Mouse (Mus musculus) MEL (cell line): ENCODE measurements around the gene Stag1. TPM values are rescaled to one million over a fixed set of nuclear protein-coding genes. Genes with fewer than 3 reads are reported as not detected.

Experiments
- DNase-seq: peaks from one replicate; pipeline ENCODE4 v3.0.0; 2011; ENCODE audit warnings: low read depth, low spot score
- H3K27ac ChIP-seq: 2 replicates; pipeline ENCODE4 v1.5.1; 2012; ENCODE audit warnings: low read depth, mild to moderate bottlenecking, control low read depth, low read length, moderate library complexity; ENCODE audit not compliant: control insufficient read depth
- H3K27me3 ChIP-seq, 2 experiments: fragments of 150-350 bp in 1 of 2; sonication (generic) in 1 of 2; 2 replicates each; pipeline ENCODE4 v1.6.1; 2012; ENCODE audit warnings: low read length in 2 of 2, mild to moderate bottlenecking in 2 of 2, improper control_type of control experiment in 1 of 2, moderate library complexity in 1 of 2; ENCODE audit not compliant: insufficient read depth in 2 of 2, control insufficient read depth in 1 of 2
- H3K36me3 ChIP-seq, 2 experiments: 2 replicates each; pipeline ENCODE4 v1.6.1; 2012 to 2014; ENCODE audit warnings: low read length in 2 of 2, improper control_type of control experiment in 1 of 2, inconsistent platforms in 1 of 2, mild to moderate bottlenecking in 1 of 2; ENCODE audit not compliant: insufficient read depth in 2 of 2, control insufficient read depth in 1 of 2
- H3K4me1 ChIP-seq, 2 experiments: fragments of 150-350 bp in 1 of 2; sonication (generic) in 1 of 2; 2 replicates each; pipeline ENCODE4 v1.6.1; 2012; ENCODE audit warnings: low read length in 2 of 2, improper control_type of control experiment in 1 of 2, mild to moderate bottlenecking in 1 of 2; ENCODE audit not compliant: insufficient read depth in 2 of 2, control insufficient read depth in 1 of 2
- H3K4me3 ChIP-seq, 2 experiments: fragments of 150-350 bp in 1 of 2; sonication (generic) in 1 of 2; 2 replicates each; pipeline ENCODE4 v1.5.1; 2012; ENCODE audit warnings: low read depth in 2 of 2, low read length in 2 of 2, mild to moderate bottlenecking in 2 of 2, moderate library complexity in 2 of 2, control low read depth in 1 of 2, improper control_type of control experiment in 1 of 2; ENCODE audit not compliant: control insufficient read depth in 1 of 2, insufficient read depth in 1 of 2
- H3K79me2 ChIP-seq: 2 replicates; pipeline ENCODE4 v1.6.1; 2012; ENCODE audit warnings: mild to moderate bottlenecking, low read length, moderate library complexity; ENCODE audit not compliant: control insufficient read depth, poor library complexity, insufficient read depth
- H3K9ac ChIP-seq: 2 replicates; pipeline ENCODE4 v1.6.1; 2012; ENCODE audit warnings: low read depth, mild to moderate bottlenecking, control low read depth, low read length, moderate library complexity; ENCODE audit not compliant: control insufficient read depth, poor library complexity, severe bottlenecking
- H3K9me3 ChIP-seq: fragments of 150-350 bp; sonication (generic); replicated peaks from 2 replicates; pipeline ENCODE4 v1.6.1; 2012; ENCODE audit warnings: mild to moderate bottlenecking, low read length, improper control_type of control experiment, moderate library complexity; ENCODE audit not compliant: insufficient read depth
- BHLHE40 ChIP-seq: IDR thresholded peaks from 2 replicates; pipeline ENCODE4 v1.6.1; 2012; ENCODE audit warnings: low read depth, mild to moderate bottlenecking, inconsistent platforms, low read length, improper control_type of control experiment, borderline replicate concordance
- E2F4 ChIP-seq: IDR thresholded peaks from 2 replicates; pipeline ENCODE4 v1.6.1; 2011; ENCODE audit warnings: low read depth, low read length, improper control_type of control experiment, borderline replicate concordance
- ELF1 ChIP-seq: IDR thresholded peaks from 2 replicates; pipeline ENCODE4 v1.6.1; 2014; ENCODE audit warnings: low read depth, mild to moderate bottlenecking, inconsistent platforms, low read length, improper control_type of control experiment, moderate library complexity
- ETS1 ChIP-seq: IDR thresholded peaks from 2 replicates; pipeline ENCODE4 v1.6.1; 2012; ENCODE audit warnings: low read depth, mild to moderate bottlenecking, inconsistent platforms, low read length, improper control_type of control experiment, moderate library complexity
- GABPA ChIP-seq: IDR thresholded peaks from 2 replicates; pipeline ENCODE4 v1.6.1; 2012; ENCODE audit warnings: low read depth, mild to moderate bottlenecking, inconsistent platforms, low read length, improper control_type of control experiment, moderate library complexity
- HCFC1 ChIP-seq: IDR thresholded peaks from 2 replicates; pipeline ENCODE4 v1.6.1; 2012; ENCODE audit warnings: low read depth, mild to moderate bottlenecking, inconsistent platforms, low read length, improper control_type of control experiment, moderate library complexity
- KAT2A ChIP-seq: conservative IDR thresholded peaks from 2 replicates; pipeline ENCODE4 v1.6.1; 2012; ENCODE audit warnings: low read depth, low read length, improper control_type of control experiment, inconsistent platforms
- MAFK ChIP-seq: IDR thresholded peaks from 2 replicates; pipeline ENCODE4 v1.6.1; 2011; ENCODE audit warnings: low read depth, mild to moderate bottlenecking, low read length, improper control_type of control experiment, borderline replicate concordance
- MAZ ChIP-seq: IDR thresholded peaks from 2 replicates; pipeline ENCODE4 v1.6.1; 2012; ENCODE audit warnings: low read depth, mild to moderate bottlenecking, inconsistent platforms, low read length, improper control_type of control experiment
- NELFE ChIP-seq: IDR thresholded peaks from 2 replicates; pipeline ENCODE4 v1.6.1; 2011; ENCODE audit warnings: low read depth, low read length, improper control_type of control experiment
- NRF1 ChIP-seq: IDR thresholded peaks from 2 replicates; pipeline ENCODE4 v1.6.1; 2014; ENCODE audit warnings: low read depth, mild to moderate bottlenecking, inconsistent platforms, low read length, improper control_type of control experiment, moderate library complexity; ENCODE audit not compliant: poor library complexity, insufficient read depth, severe bottlenecking
- POLR2AphosphoS2 ChIP-seq: IDR thresholded peaks from 2 replicates; pipeline ENCODE4 v1.6.1; 2011; ENCODE audit warnings: low read length, improper control_type of control experiment
- POLR2AphosphoS5 ChIP-seq: IDR thresholded peaks from 2 replicates; pipeline ENCODE4 v1.6.1; 2012; ENCODE audit warnings: low read depth, borderline replicate concordance, mild to moderate bottlenecking, inconsistent platforms, low read length, moderate library complexity, mixed read lengths
- RAD21 ChIP-seq: IDR thresholded peaks from 2 replicates; pipeline ENCODE4 v1.6.1; 2011; ENCODE audit warnings: mild to moderate bottlenecking, low read depth, low read length, improper control_type of control experiment
- TBP ChIP-seq: IDR thresholded peaks from 2 replicates; pipeline ENCODE4 v1.8.0; 2011; ENCODE audit warnings: low read depth, low read length, improper control_type of control experiment
- TCF12 ChIP-seq: IDR thresholded peaks from 2 replicates; pipeline ENCODE4 v1.6.1; 2014; ENCODE audit warnings: low read depth, mild to moderate bottlenecking, inconsistent platforms, low read length, improper control_type of control experiment, moderate library complexity
- UBTF ChIP-seq: IDR thresholded peaks from 2 replicates; pipeline ENCODE4 v1.6.1; 2012; ENCODE audit warnings: low read depth, mild to moderate bottlenecking, inconsistent platforms, low read length, improper control_type of control experiment, moderate library complexity, borderline replicate concordance; ENCODE audit not compliant: insufficient read depth
- USF2 ChIP-seq, 2 experiments: IDR thresholded peaks; 2 replicates each; pipeline ENCODE4 v1.6.1; 2011 to 2012; ENCODE audit warnings: improper control_type of control experiment in 2 of 2, low read length in 2 of 2, borderline replicate concordance in 1 of 2, inconsistent platforms in 1 of 2, low read depth in 1 of 2, mild to moderate bottlenecking in 1 of 2; ENCODE audit not compliant: insufficient read depth in 1 of 2
- ZC3H11A ChIP-seq: IDR thresholded peaks from 2 replicates; pipeline ENCODE4 v1.6.1; 2012; ENCODE audit warnings: low read depth, mild to moderate bottlenecking, inconsistent platforms, low read length, improper control_type of control experiment
- ZMIZ1 ChIP-seq: IDR thresholded peaks from 2 replicates; pipeline ENCODE4 v1.6.1; 2012; ENCODE audit warnings: low read depth, mild to moderate bottlenecking, inconsistent platforms, low read length, improper control_type of control experiment, moderate library complexity
- ZNF384 ChIP-seq: IDR thresholded peaks from 2 replicates; pipeline ENCODE4 v1.6.1; 2012; ENCODE audit warnings: low read depth, mild to moderate bottlenecking, inconsistent platforms, low read length, improper control_type of control experiment
- polyA plus RNA-seq, 2 experiments: library from polyadenylated mRNA; stranded (reverse) in 1 of 2; unstranded in 1 of 2; fragments of >175 nt in 1 of 2; fragments of >200 nt in 1 of 2; gene quantifications; 2 replicates each; pipeline versions ENCODE4 v1.2.1 to v1.2.4; 2012; ENCODE audit warnings: low replicate concordance in 2 of 2, low read depth in 1 of 2; ENCODE audit not compliant: insufficient read length in 2 of 2, insufficient read depth in 1 of 2, missing spikeins in 1 of 2
- total RNA-seq: library from RNA; depleted of rRNA; stranded (reverse); fragments of 300-350 nt; gene quantifications from 2 replicates; pipeline ENCODE4 v1.2.3, GENCODE M21; 2012

The Stag1 gene
- total and polyA plus RNA-seq, 3 experiments, result 30.1 to 41.7 TPM; not detected in 1

DNA sequence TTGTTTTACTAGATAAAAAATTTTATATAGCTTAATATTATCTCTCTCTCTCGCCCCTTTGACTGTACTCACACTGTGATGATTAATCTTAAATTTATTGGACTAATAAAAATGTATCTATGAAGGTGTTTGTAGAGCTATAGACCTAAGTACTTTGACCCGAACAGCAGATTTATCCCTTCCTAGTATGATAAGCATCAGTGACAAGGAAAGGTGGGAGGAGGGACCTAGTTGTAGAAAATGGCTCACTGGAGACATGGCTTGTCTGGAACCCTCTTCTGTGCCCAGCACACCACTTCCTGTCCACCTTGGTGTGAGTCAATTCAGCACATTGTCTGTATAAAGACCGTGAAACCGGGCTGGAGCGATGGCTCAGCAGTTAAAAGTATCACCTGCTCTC lies 393.0 kb downstream of the Stag1 start:
- H3K27me3 ChIP-seq, result no peaks in the 10 kb centered on the region
- no peak for DNase-seq
- H3K79me2 ChIP-seq, result no peaks in the 10 kb centered on the region
- no peak overlapping the region for H3K9ac ChIP-seq
- H3K27ac ChIP-seq, result no peak overlapping the region
- H3K4me1 ChIP-seq, result no peaks in the 10 kb centered on the region
- H3K9me3 ChIP-seq, result no peaks in the 10 kb centered on the region
- TF ChIP-seq BHLHE40, result no peak
- no peak for TF ChIP-seq MAFK
- TF ChIP-seq ZMIZ1, result no peak
- no peak for TF ChIP-seq GABPA
- no peak for TF ChIP-seq RAD21
- TF ChIP-seq ZNF384, result no peak
- TF ChIP-seq UBTF, result no peak
- no peak for TF ChIP-seq ELF1
- no peak for TF ChIP-seq HCFC1
- no peak for TF ChIP-seq ZC3H11A
- no peak for TF ChIP-seq TCF12
- TF ChIP-seq NRF1, result no peak
- no peak for TF ChIP-seq ETS1
- no peak for TF ChIP-seq NELFE
- TF ChIP-seq TBP, result no peak
- no peak for TF ChIP-seq E2F4
- TF ChIP-seq POLR2AphosphoS5, result no peak
- no peak for TF ChIP-seq USF2 (IDR thresholded peaks at IDR 0.05; ENCODE audit: borderline replicate concordance in 1 of 2, insufficient read depth in 1 of 2, low read depth in 1 of 2, low read length in 2 of 2)
- no peaks in the 10 kb centered on the region for H3K36me3 ChIP-seq
- no peak overlapping the region for H3K4me3 ChIP-seq

DNA sequence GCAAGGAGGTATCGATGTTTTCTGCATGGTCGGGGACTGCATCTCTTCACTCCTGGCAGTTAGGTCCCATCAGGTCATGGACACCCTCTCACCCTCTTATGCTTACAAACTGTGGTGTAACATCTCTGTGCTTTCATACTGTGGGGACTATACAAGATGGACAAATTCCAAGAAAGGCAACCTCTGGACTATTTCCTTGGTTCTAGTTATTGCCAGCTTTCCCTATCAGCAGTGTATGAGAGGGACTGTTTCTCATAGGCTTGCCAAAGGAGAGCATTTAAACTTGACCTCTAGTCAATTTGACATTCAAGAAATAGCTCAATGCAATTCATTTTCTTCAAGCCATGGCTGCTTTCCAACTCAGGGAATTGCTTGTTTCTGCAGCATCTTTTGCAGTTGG lies 393.7 kb downstream of the Stag1 start:
- no peaks in the 10 kb centered on the region for H3K36me3 ChIP-seq
- H3K4me3 ChIP-seq, result no peak overlapping the region
- no peaks in the 10 kb centered on the region for H3K4me1 ChIP-seq
- H3K27me3 ChIP-seq, result no peaks in the 10 kb centered on the region
- H3K27ac ChIP-seq, result no peak overlapping the region
- no peak for TF ChIP-seq KAT2A
- no peak for TF ChIP-seq ETS1
- TF ChIP-seq ELF1, result no peak
- no peak for TF ChIP-seq GABPA
- TF ChIP-seq POLR2AphosphoS2, result no peak
- no peak for TF ChIP-seq TBP
- TF ChIP-seq MAZ, result no peak
- no peaks in the 10 kb centered on the region for H3K9me3 ChIP-seq
- DNase-seq, result no peak
- H3K9ac ChIP-seq, result no peak overlapping the region
- no peaks in the 10 kb centered on the region for H3K79me2 ChIP-seq
